Mouse (Mus musculus) embryonic fibroblast, embryonic 13.5 days (primary cell): Measurements from ENCODE around the gene Mrpl45.

Experiments
- CTCF ChIP-seq: IDR thresholded peaks from 2 replicates; pipeline ENCODE4 v1.5.1; 2011; ENCODE audit warnings: mild to moderate bottlenecking, control low read depth, low read length, moderate library complexity, borderline replicate concordance; ENCODE audit not compliant: insufficient read depth
- POLR2A ChIP-seq: IDR thresholded peaks from 2 replicates; pipeline ENCODE4 v1.6.1; 2011; ENCODE audit warnings: low read depth, mild to moderate bottlenecking, control low read depth, low read length, moderate library complexity

- TF ChIP-seq CTCF (no peak), POLR2A (peak; percentile 80)
Observed at GRCm38 (mm10) chr11:97315504-97316503, at the start of gene Mrpl45.
